Mouse (Mus musculus): ENCODE measurements around the gene Il6ra. TPM values are rescaled to one million over a fixed set of nuclear protein-coding genes. Genes with fewer than 3 reads are reported as not detected.

Il6ra gene
- total RNA-seq, 2 experiments from 2014 or later: 4.3 to 7.5 TPM

DNA sequence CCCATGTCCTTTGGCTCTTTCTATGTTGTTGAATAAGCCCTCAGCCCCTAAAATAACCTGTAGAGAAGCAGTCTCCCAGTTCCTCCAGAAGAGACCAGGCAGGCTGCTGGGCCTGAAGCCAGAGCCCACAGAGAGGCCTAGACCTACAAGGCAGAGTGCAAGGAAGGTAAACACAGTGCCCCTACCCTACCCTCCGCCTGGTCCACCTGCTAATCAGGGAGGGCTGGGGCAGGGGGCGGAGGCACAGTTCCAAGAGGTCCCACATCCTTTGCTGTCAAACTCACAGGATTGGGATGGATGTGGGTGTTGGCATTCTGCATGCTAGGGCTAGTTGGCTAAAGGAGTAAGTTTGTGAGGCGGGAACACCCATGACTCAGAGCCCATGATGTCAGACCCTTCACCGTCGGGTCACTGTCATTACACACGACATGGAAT is 871 bp downstream of the Il6ra start:
- intact Hi-C loops (cut with DNase I): loop anchor here (5.0 kb wide), 1 partner anchor 50 kb away; no protein-coding TSS in a partner anchor

DNA sequence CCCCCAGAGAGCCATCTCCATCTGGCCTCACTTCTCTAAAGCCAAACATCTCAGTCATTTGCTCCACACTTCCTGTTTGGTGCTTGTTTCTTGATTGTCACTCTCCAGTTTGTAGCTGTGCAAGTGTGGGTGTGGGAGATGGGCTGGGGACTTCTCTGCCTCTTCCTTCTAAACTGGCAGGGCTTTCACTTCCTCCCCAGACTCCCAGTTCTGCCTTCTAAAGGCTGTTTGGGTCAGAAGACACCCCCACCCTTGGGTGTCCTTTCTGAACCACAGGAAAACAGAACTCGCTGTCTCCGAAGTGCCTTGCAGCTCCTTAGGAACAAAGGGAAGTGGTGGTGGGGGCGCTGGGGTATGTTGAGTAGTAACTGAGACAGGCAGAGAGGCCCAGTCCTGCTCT is 1.8 kb downstream of the Il6ra start:
- DNase-seq: peak in 1 of 2 experiments; percentile 40
- intact Hi-C loops (cut with DNase I): loop anchor here (5.0 kb wide), 1 partner anchor 49 kb away; no protein-coding TSS in a partner anchor

More for the DNA sequence above, 871 bp downstream of the Il6ra start:
- DNase-seq: peak in 1 of 2 experiments; percentile 67

GRCm38 (mm10) chr3:89909703-89910542 is 3.1 kb downstream of the Il6ra start:
- DNase-seq: no peak
- intact Hi-C loops (cut with DNase I): loop anchor here (5.0 kb wide), 1 partner anchor 48 kb away; no protein-coding TSS in a partner anchor

DNA sequence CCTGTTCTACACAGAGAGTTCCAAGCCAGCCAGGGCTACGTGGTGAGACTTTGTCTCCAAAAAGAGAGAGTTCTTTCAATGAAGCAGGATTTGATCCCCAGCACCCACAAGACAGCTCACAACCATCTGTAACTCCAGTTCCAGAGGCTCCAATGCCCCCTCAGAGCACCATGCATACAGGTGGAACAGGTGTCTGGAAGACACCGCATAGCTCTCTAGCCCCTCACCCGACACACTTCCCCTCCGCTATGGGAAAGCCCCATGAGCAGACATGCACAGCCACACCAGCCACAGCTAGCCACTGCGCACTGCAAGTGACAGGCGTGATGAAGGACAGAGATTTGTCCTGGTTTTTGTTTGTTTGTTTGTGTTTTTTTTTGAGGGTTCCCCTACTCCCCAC is 4.2 kb downstream of the Il6ra start:
- DNase-seq: no peak

DNA sequence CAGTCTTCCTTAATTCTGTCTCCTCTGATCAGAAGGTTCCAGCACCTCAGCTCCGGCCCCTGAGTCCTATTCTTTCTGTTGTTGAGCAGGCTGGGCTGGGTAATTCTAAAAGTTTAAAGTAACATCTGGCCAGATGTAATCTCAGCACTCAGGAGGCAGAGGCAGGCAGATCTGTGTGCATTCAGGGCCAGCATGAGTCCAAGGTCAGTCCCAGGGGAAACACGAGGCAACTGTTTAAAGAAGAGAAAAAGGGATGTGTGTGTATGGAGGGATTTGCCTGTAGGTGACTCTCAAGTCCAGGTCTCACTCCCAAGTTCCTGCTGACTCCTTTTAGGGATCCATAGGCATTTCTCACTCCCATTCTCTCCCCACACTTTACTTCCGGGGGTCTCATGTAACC is 5.2 kb downstream of the Il6ra start:
- no peak for DNase-seq
- intact Hi-C loops (cut with DNase I): no loop called here

More for the DNA sequence above, 4.2 kb downstream of the Il6ra start:
- intact Hi-C loops (cut with DNase I): no loop called here

DNA sequence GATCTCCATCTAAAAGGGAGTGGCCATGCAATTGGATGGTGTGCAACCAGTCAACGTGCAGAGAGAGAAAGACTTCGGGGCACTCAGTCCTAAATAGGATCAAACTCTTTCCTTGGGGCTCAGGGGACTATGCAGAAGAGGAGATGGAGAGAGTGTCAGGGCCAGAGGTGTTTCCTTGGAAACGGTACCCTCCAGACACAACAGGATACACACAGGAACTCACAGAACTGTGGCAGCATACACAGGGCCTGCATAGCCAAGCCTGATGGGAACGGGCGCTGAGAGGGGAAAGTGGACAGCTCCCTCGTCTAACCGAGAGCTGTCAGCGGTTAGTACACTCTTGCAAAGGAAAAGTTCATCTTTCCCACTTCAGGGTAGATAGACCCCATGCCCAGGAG is 13.5 kb downstream of the Il6ra start:
- intact Hi-C loops (cut with DNase I): no loop called here
- DNase-seq: no peak

- intact Hi-C loops (cut with DNase I): no loop called here
- DNase-seq: peak in 1 of 2 experiments; percentile 24
Observed at GRCm38 (mm10) chr3:89898870-89899510, 14.0 kb downstream of the Il6ra start.

DNA sequence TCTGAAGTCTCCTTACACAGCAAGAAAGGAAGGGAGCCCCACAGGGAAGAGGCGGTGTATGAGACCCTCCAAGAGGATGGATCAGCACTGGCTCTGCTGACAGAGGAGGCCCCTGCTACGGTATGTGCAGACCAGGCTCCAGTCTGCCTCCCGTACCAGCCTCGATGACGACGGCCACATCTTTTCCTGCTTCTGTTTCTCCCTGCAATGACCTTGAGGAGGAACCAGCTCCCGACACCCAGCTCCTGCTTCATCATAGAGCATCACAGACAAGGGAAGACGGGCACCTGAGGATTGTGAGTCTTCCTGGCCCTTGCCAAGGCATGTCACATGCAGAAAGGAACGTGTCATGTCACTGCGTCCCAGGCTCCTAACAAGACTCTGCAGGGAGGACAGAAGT is 15.0 kb downstream of the Il6ra start:
- no peak for DNase-seq
- intact Hi-C loops (cut with DNase I): no loop called here

DNA sequence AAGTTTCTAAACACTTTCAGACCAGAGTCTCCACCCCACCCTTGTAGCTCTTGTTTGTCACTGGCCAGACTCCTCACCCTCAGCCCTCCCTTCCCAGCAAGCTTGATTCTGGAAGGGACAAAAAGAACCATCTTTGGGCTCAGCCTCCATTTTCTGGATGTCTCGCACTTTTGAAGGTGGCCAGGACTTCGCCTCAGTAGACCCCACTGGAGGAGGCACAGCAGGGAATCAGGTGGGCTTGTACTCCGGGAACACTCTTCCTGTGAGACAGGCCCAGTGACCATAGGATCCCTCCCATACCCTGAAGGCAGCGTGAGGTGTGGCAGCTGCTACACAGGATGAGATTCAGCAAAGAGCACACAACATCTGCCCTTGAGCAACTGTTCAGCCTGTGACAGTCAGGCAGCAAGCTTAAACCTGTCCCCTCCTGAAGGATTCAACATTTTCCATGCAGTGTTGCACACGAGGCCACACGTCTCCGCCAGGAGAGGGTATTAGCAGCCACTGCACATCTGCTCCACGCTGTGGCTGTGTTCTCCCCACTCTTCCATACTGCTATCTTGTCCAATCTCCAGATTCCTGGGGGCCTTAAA is 15.7 kb downstream of the Il6ra start:
- DNase-seq: no peak

GRCm38 (mm10) chr3:89896571-89896970 is 16.4 kb downstream of the Il6ra start:
- DNase-seq: no peak
- intact Hi-C loops (cut with DNase I): no loop called here

More for the DNA sequence above, 15.7 kb downstream of the Il6ra start:
- intact Hi-C loops (cut with DNase I): no loop called here

GRCm38 (mm10) chr3:89892517-89893106 is 20.4 kb downstream of the Il6ra start:
- DNase-seq: no peak
- intact Hi-C loops (cut with DNase I): no loop called here

DNA sequence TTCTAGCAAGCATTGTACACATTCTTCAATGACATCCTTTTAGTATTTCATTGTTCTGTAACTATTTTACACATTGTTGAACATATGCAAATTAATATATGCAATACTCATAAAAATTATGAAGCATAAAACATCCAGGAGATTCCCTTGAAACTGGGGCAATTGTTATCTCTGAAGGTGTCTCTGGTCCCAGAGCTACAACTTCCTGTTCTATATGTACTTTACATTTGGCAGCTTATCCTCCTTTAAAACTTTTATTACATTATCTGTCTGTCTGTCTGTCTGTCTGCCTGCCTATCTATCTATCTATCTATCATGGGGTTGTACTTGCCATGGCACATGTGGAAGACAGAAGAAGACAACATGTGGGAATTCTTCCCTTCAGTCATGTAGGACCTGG is 21.3 kb downstream of the Il6ra start:
- no peak for DNase-seq
- intact Hi-C loops (cut with DNase I): no loop called here

DNA sequence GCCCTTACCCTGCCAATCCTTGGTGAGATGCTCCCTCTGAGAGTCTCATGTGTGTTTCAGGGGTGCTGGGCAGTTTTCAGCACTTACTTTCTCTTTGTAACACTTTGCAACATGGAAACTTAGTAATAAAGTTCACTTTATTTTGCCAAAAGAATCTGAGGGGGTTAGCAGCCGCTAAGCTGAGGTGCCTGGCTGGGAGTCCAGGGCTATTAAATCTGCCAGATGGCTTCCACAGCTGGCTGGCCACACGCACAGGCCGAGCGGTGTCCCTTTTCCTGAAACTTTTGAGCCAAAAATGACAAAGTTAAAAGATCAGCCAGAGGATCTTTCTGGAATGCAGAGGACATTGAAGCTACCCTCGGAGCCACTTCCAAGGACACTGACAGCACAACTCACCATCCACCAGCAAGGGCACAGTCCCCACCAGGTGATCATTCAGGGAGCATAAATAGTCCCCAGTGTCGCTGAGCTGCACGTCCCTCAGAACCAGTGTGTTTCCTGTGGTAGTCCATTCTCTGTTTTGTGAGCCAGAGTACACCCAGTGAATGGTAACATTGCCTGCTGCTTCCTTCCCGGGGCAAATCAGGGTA is 23.1 kb downstream of the Il6ra start:
- intact Hi-C loops (cut with DNase I): no loop called here
- no peak for DNase-seq

- intact Hi-C loops (cut with DNase I): no loop called here
- DNase-seq: no peak
Observed at GRCm38 (mm10) chr3:89887582-89888230, 25.3 kb downstream of the Il6ra start.

- intact Hi-C loops (cut with DNase I): no loop called here
- DNase-seq: no peak
Observed at GRCm38 (mm10) chr3:89885766-89886165, 27.2 kb downstream of the Il6ra start.

- no peak for DNase-seq
- intact Hi-C loops (cut with DNase I): no loop called here
Observed at GRCm38 (mm10) chr3:89883582-89884041, 29.4 kb downstream of the Il6ra start.

GRCm38 (mm10) chr3:89882556-89883181 is 30.3 kb downstream of the Il6ra start:
- DNase-seq: no peak
- intact Hi-C loops (cut with DNase I): no loop called here

GRCm38 (mm10) chr3:89880036-89880851 is 32.8 kb downstream of the Il6ra start:
- DNase-seq: no peak
- intact Hi-C loops (cut with DNase I): no loop called here

GRCm38 (mm10) chr3:89879326-89879725 is 33.7 kb downstream of the Il6ra start:
- DNase-seq: no peak
- intact Hi-C loops (cut with DNase I): no loop called here

All from heart, postnatal 36 days (tissue).